Mouse (Mus musculus) 3134 (cell line): ENCODE measurements around the gene Ppox.

Experiments used
- DNase-seq: peaks from one replicate; pipeline ENCODE4 v3.0.0-alpha.2; 2011; ENCODE audit warnings: low spot score; ENCODE audit not compliant: insufficient read length; ENCODE audit errors: extremely low read depth

Ppox gene

GRCm38 (mm10) chr1:171269848-171270572 lies 11.0 kb downstream of the Ppox start, which contains the start of gene B4galt3:
Gene B4galt3, plus strand, starts transcription at chr1:171270328.
- DNase-seq = peak; percentile 89

GRCm38 (mm10) chr1:171268341-171268740 lies 12.6 kb downstream of the Ppox start:
- no peak for DNase-seq

- no peak for DNase-seq
Measured at GRCm38 (mm10) chr1:171265971-171266744, 14.8 kb downstream of the Ppox start.

GRCm38 (mm10) chr1:171263666-171264461 lies 17.1 kb downstream of the Ppox start:
- no peak for DNase-seq

- DNase-seq = peak; percentile 68
Measured at GRCm38 (mm10) chr1:171263185-171263611, 17.8 kb downstream of the Ppox start.

- peak; percentile 61 for DNase-seq
Measured at GRCm38 (mm10) chr1:171262594-171263130, 18.3 kb downstream of the Ppox start.

GRCm38 (mm10) chr1:171260316-171260715 lies 20.7 kb downstream of the Ppox start:
- no peak for DNase-seq

- peak; percentile 77 for DNase-seq
Measured at GRCm38 (mm10) chr1:171258921-171259320, 22.1 kb downstream of the Ppox start.

GRCm38 (mm10) chr1:171257781-171258180 lies 23.2 kb downstream of the Ppox start:
- DNase-seq = no peak

- peak; percentile 31 for DNase-seq
Measured at GRCm38 (mm10) chr1:171256937-171257548, 23.9 kb downstream of the Ppox start.

- no peak for DNase-seq
Measured at GRCm38 (mm10) chr1:171256095-171256818, 24.7 kb downstream of the Ppox start.

- DNase-seq = no peak
Measured at GRCm38 (mm10) chr1:171252415-171252814, 28.6 kb downstream of the Ppox start.

- no peak for DNase-seq
Measured at GRCm38 (mm10) chr1:171251594-171252324, 29.2 kb downstream of the Ppox start.

- no peak for DNase-seq
Measured at GRCm38 (mm10) chr1:171250680-171251593, 30.0 kb downstream of the Ppox start, which contains the start of gene Ndufs2. Gene Ndufs2, minus strand, starts transcription at chr1:171251388.

- DNase-seq = peak; percentile 68
Measured at GRCm38 (mm10) chr1:171249913-171250600, 30.9 kb downstream of the Ppox start, which contains the start of gene Adamts4. Gene Adamts4, plus strand, starts transcription at chr1:171250421.

- no peak for DNase-seq
Measured at GRCm38 (mm10) chr1:171248386-171249226, 32.4 kb downstream of the Ppox start.
